Mouse (Mus musculus) liver, embryonic 13.5 days (tissue): ENCODE measurements at regions not wholly inside any gene's neighbourhood (a gene's known extent, or its start where the extent isn't known, plus 50 kb on each side); places are given as distances from the start of the nearest gene placed in this dataset.

Experiments
- ATAC-seq: fragments of 200-750 bp; cut with Nextera tagmentation; 2 replicates; pipeline ENCODE4 v1.8.0; 2017; ENCODE audit warnings: low read depth, mild to moderate bottlenecking, moderate number of reproducible peaks, moderate library complexity
- DNase-seq: peaks from one replicate; pipeline ENCODE4 v3.0.0; 2022
- H3K27ac ChIP-seq: fragments of 300-500 bp; sonication (generic); 2 replicates; pipeline ENCODE4 v1.5.1; 2015; ENCODE audit warnings: moderate library complexity, mild to moderate bottlenecking, inconsistent platforms
- H3K27me3 ChIP-seq: fragments of 300-500 bp; sonication (generic); 2 replicates; pipeline ENCODE4 v1.6.1; 2015; ENCODE audit warnings: mild to moderate bottlenecking, inconsistent platforms
- H3K36me3 ChIP-seq: fragments of 300-500 bp; sonication (generic); 2 replicates; pipeline ENCODE4 v1.6.1; 2015; ENCODE audit warnings: mild to moderate bottlenecking, inconsistent platforms
- H3K4me1 ChIP-seq: fragments of 300-500 bp; sonication (generic); replicated peaks from 2 replicates; pipeline ENCODE4 v1.6.1; 2015; ENCODE audit warnings: inconsistent platforms
- H3K4me2 ChIP-seq: fragments of 300-500 bp; sonication (generic); 2 replicates; pipeline ENCODE4 v1.6.1; 2015; ENCODE audit warnings: inconsistent platforms, mild to moderate bottlenecking, moderate library complexity
- H3K4me3 ChIP-seq: fragments of 300-500 bp; sonication (generic); replicated peaks from 2 replicates; pipeline ENCODE4 v1.5.1; 2015; ENCODE audit warnings: mild to moderate bottlenecking, inconsistent platforms
- H3K9ac ChIP-seq: fragments of 300-500 bp; sonication (generic); 2 replicates; pipeline ENCODE4 v1.6.1; 2015; ENCODE audit warnings: mild to moderate bottlenecking, inconsistent platforms
- H3K9me3 ChIP-seq: fragments of 300-500 bp; sonication (generic); replicated peaks from 2 replicates; pipeline ENCODE4 v1.6.1; 2016; ENCODE audit warnings: inconsistent platforms
- WGBS: fragments of 180-500 bp; shearing (Covaris S2); methylation state at CpG from one replicate; pipeline ENCODE4 v1.1.7; 2015; ENCODE audit not compliant: insufficient replicate concordance; 5-methylcytosine and 5-hydroxymethylcytosine counted together

- ATAC-seq: no peak
- Histone ChIP-seq H3K4me2 (no peak overlapping the region), H3K9me3 (no peaks in the 10 kb centered on the region), H3K4me1 (no peaks in the 10 kb centered on the region), H3K27me3 (no peaks in the 10 kb centered on the region), H3K9ac (no peak overlapping the region), H3K4me3 (no peak overlapping the region), H3K36me3 (no peaks in the 10 kb centered on the region), H3K27ac (no peak overlapping the region)
- peak; percentile 1 for DNase-seq
- 15% methylated on average over 1 of the region's 1 CpGs for WGBS
Observed at GRCm38 (mm10) chr1:35726596-35726995, 341.6 kb upstream of the Hs6st1 start.

GRCm38 (mm10) chr1:35727310-35727990 is 340.8 kb upstream of the Hs6st1 start:
- Histone ChIP-seq H3K9ac (no peak overlapping the region), H3K4me3 (no peak overlapping the region), H3K9me3 (no peaks in the 10 kb centered on the region), H3K4me1 (no peaks in the 10 kb centered on the region), H3K27me3 (no peaks in the 10 kb centered on the region), H3K27ac (no peak overlapping the region), H3K4me2 (no peak overlapping the region), H3K36me3 (no peaks in the 10 kb centered on the region)
- DNase-seq (no peak), ATAC-seq (no peak)
- 66% methylated on average over 8 of the region's 8 CpGs for WGBS

GRCm38 (mm10) chr1:35729785-35730295 is 338.4 kb upstream of the Hs6st1 start:
- H3K36me3 ChIP-seq: no peaks in the 10 kb centered on the region
- ATAC-seq (no peak), DNase-seq (no peak)
- H3K4me2 ChIP-seq: no peak overlapping the region
- H3K27me3 ChIP-seq: no peaks in the 10 kb centered on the region
- no peaks in the 10 kb centered on the region for H3K4me1 ChIP-seq
- no peak overlapping the region for H3K27ac ChIP-seq
- H3K9me3 ChIP-seq: no peaks in the 10 kb centered on the region
- H3K4me3 ChIP-seq: no peak overlapping the region
- no peak overlapping the region for H3K9ac ChIP-seq
- 69% methylated on average over 5 of the region's 5 CpGs for WGBS

GRCm38 (mm10) chr1:35730309-35730708 is 337.9 kb upstream of the Hs6st1 start:
- H3K4me1 ChIP-seq: no peaks in the 10 kb centered on the region
- ATAC-seq: no peak
- H3K9ac ChIP-seq: no peak overlapping the region
- no peak for DNase-seq
- no peak overlapping the region for H3K4me2 ChIP-seq
- no peaks in the 10 kb centered on the region for H3K9me3 ChIP-seq
- no peak overlapping the region for H3K27ac ChIP-seq
- H3K4me3 ChIP-seq: no peak overlapping the region
- H3K36me3 ChIP-seq: no peaks in the 10 kb centered on the region
- 54% methylated on average over 4 of the region's 4 CpGs for WGBS
- no peaks in the 10 kb centered on the region for H3K27me3 ChIP-seq

GRCm38 (mm10) chr1:35736247-35736646 is 332.0 kb upstream of the Hs6st1 start:
- Histone ChIP-seq H3K4me1 (no peaks in the 10 kb centered on the region), H3K9me3 (no peaks in the 10 kb centered on the region), H3K9ac (no peak overlapping the region), H3K4me3 (no peak overlapping the region), H3K27ac (no peak overlapping the region), H3K4me2 (no peak overlapping the region), H3K27me3 (no peaks in the 10 kb centered on the region), H3K36me3 (no peaks in the 10 kb centered on the region)
- no peak for ATAC-seq
- DNase-seq: no peak

GRCm38 (mm10) chr1:35749603-35750002 is 318.6 kb upstream of the Hs6st1 start:
- 83% methylated on average over 7 of the region's 7 CpGs for WGBS
- Histone ChIP-seq H3K4me3 (no peak overlapping the region), H3K27ac (no peak overlapping the region), H3K4me2 (no peak overlapping the region), H3K9ac (no peak overlapping the region), H3K36me3 (no peaks in the 10 kb centered on the region), H3K27me3 (no peaks in the 10 kb centered on the region), H3K9me3 (no peaks in the 10 kb centered on the region), H3K4me1 (no peaks in the 10 kb centered on the region)
- DNase-seq (no peak), ATAC-seq (no peak)

- 63% methylated on average over 4 of the region's 4 CpGs for WGBS
- no peak overlapping the region for H3K27ac ChIP-seq
Observed at GRCm38 (mm10) chr1:35750092-35750521, 318.1 kb upstream of the Hs6st1 start.

GRCm38 (mm10) chr1:35752636-35753035 is 315.6 kb upstream of the Hs6st1 start:
- DNase-seq (no peak), ATAC-seq (no peak)
- no peak overlapping the region for H3K4me2 ChIP-seq
- no peak overlapping the region for H3K27ac ChIP-seq
- WGBS: 74% methylated on average over 9 of the region's 9 CpGs
- H3K4me3 ChIP-seq: no peak overlapping the region
- no peak overlapping the region for H3K9ac ChIP-seq
- H3K9me3 ChIP-seq: no peaks in the 10 kb centered on the region
- no peaks in the 10 kb centered on the region for H3K36me3 ChIP-seq
- H3K27me3 ChIP-seq: no peaks in the 10 kb centered on the region
- H3K4me1 ChIP-seq: no peaks in the 10 kb centered on the region

More at GRCm38 (mm10) chr1:35750092-35750521, 318.1 kb upstream of the Hs6st1 start:
- Histone ChIP-seq H3K4me1 (no peaks in the 10 kb centered on the region), H3K9me3 (no peaks in the 10 kb centered on the region), H3K36me3 (no peaks in the 10 kb centered on the region), H3K27me3 (no peaks in the 10 kb centered on the region), H3K4me3 (no peak overlapping the region), H3K4me2 (no peak overlapping the region), H3K9ac (no peak overlapping the region)
- DNase-seq (no peak), ATAC-seq (no peak)

GRCm38 (mm10) chr1:35754170-35754569 is 314.0 kb upstream of the Hs6st1 start:
- Histone ChIP-seq H3K9ac (no peak overlapping the region), H3K27ac (no peak overlapping the region), H3K4me1 (no peaks in the 10 kb centered on the region), H3K4me2 (no peak overlapping the region), H3K36me3 (no peaks in the 10 kb centered on the region), H3K4me3 (no peak overlapping the region), H3K27me3 (no peaks in the 10 kb centered on the region), H3K9me3 (no peaks in the 10 kb centered on the region)
- ATAC-seq: no peak
- no peak for DNase-seq
- WGBS: 74% methylated on average over 9 of the region's 11 CpGs

GRCm38 (mm10) chr1:35759010-35759409 is 309.2 kb upstream of the Hs6st1 start:
- ATAC-seq (no peak), DNase-seq (no peak)
- no peaks in the 10 kb centered on the region for H3K27me3 ChIP-seq
- no peaks in the 10 kb centered on the region for H3K36me3 ChIP-seq
- no peak overlapping the region for H3K4me3 ChIP-seq
- H3K4me1 ChIP-seq: no peaks in the 10 kb centered on the region
- no peak overlapping the region for H3K27ac ChIP-seq
- no peak overlapping the region for H3K4me2 ChIP-seq
- no peaks in the 10 kb centered on the region for H3K9me3 ChIP-seq
- 76% methylated on average over 12 of the region's 12 CpGs for WGBS
- H3K9ac ChIP-seq: no peak overlapping the region

GRCm38 (mm10) chr1:35759600-35759999 is 308.6 kb upstream of the Hs6st1 start:
- Histone ChIP-seq H3K4me3 (no peak overlapping the region), H3K27ac (no peak overlapping the region), H3K4me1 (no peaks in the 10 kb centered on the region), H3K9ac (no peak overlapping the region), H3K27me3 (no peaks in the 10 kb centered on the region), H3K4me2 (no peak overlapping the region), H3K36me3 (no peaks in the 10 kb centered on the region), H3K9me3 (no peaks in the 10 kb centered on the region)
- DNase-seq: no peak
- 48% methylated on average over 4 of the region's 4 CpGs for WGBS
- no peak for ATAC-seq

- DNase-seq (no peak), ATAC-seq (no peak)
- 69% methylated on average over 9 of the region's 9 CpGs for WGBS
- H3K4me2 ChIP-seq: no peak overlapping the region
- H3K4me1 ChIP-seq: no peaks in the 10 kb centered on the region
- H3K27ac ChIP-seq: no peak overlapping the region
- no peaks in the 10 kb centered on the region for H3K27me3 ChIP-seq
- H3K36me3 ChIP-seq: no peaks in the 10 kb centered on the region
- no peak overlapping the region for H3K9ac ChIP-seq
- H3K4me3 ChIP-seq: no peak overlapping the region
- H3K9me3 ChIP-seq: no peaks in the 10 kb centered on the region
Observed at GRCm38 (mm10) chr1:35763051-35763450, 305.1 kb upstream of the Hs6st1 start.
